Mouse (Mus musculus) liver, embryonic 14.5 days (tissue): ENCODE results near the gene Stpg4. TPM values are rescaled to one million over a fixed set of nuclear protein-coding genes. Genes with fewer than 3 reads are reported as not detected.
A peak's percentile ranks its signal among the peaks of the same experiment; 100 is the strongest.

Experiments used
- ATAC-seq: fragments of 200-750 bp; cut with Nextera tagmentation; 2 replicates; pipeline ENCODE4 v1.8.0; 2017; ENCODE audit warnings: moderate number of reproducible peaks, mild to moderate bottlenecking, moderate library complexity; ENCODE audit not compliant: insufficient read depth
- DNase-seq, 3 experiments: peaks; one replicate each; pipeline ENCODE4 v3.0.0-alpha.2; 2012 to 2013; ENCODE audit warnings: low read depth in 3 of 3, low spot score in 3 of 3
- H3K27ac ChIP-seq: fragments of 300-500 bp; sonication (generic); 2 replicates; pipeline ENCODE4 v1.5.1; 2014; ENCODE audit warnings: moderate library complexity, mild to moderate bottlenecking, control low read depth, inconsistent platforms
- H3K27me3 ChIP-seq: fragments of 300-500 bp; sonication (generic); 2 replicates; pipeline ENCODE4 v1.6.1; 2014; ENCODE audit warnings: mild to moderate bottlenecking, low read length, moderate library complexity; ENCODE audit not compliant: control insufficient read depth, insufficient read depth
- H3K36me3 ChIP-seq: fragments of 300-500 bp; sonication (generic); replicated peaks from 2 replicates; pipeline ENCODE4 v1.6.1; 2014; ENCODE audit warnings: low read depth; ENCODE audit not compliant: control insufficient read depth, insufficient read depth
- H3K4me1 ChIP-seq, 2 experiments: fragments of 200-500 bp in 1 of 2; fragments of 300-500 bp in 1 of 2; sonication (generic) in 1 of 2; replicated peaks; 2 replicates each; pipeline ENCODE4 v1.6.1; 2012 to 2014; ENCODE audit warnings: antibody characterized with exemption in 1 of 2, inconsistent platforms in 1 of 2, low read length in 1 of 2; ENCODE audit not compliant: control insufficient read depth in 2 of 2, insufficient read depth in 2 of 2
- H3K4me2 ChIP-seq: fragments of 300-500 bp; sonication (generic); 2 replicates; pipeline ENCODE4 v1.6.1; 2014; ENCODE audit warnings: low read depth, mild to moderate bottlenecking, control low read depth, moderate library complexity
- H3K4me3 ChIP-seq, 2 experiments: fragments of 200-500 bp in 1 of 2; fragments of 300-500 bp in 1 of 2; sonication (generic) in 1 of 2; 2 replicates each; pipeline ENCODE4 v1.5.1; 2012 to 2014; ENCODE audit warnings: low read depth in 2 of 2, low read length in 2 of 2, mild to moderate bottlenecking in 2 of 2, control low read depth in 1 of 2, inconsistent platforms in 1 of 2, moderate library complexity in 1 of 2; ENCODE audit not compliant: insufficient read depth in 1 of 2
- H3K9ac ChIP-seq: fragments of 300-500 bp; sonication (generic); replicated peaks from 2 replicates; pipeline ENCODE4 v1.6.1; 2014; ENCODE audit warnings: mild to moderate bottlenecking, control low read depth, moderate library complexity
- H3K9me3 ChIP-seq: fragments of 300-500 bp; sonication (generic); 2 replicates; pipeline ENCODE4 v1.6.1; 2016; ENCODE audit warnings: low read length, mixed read lengths; ENCODE audit not compliant: control insufficient read depth
- CTCF ChIP-seq: IDR thresholded peaks from 2 replicates; pipeline ENCODE4 v1.5.1; 2016; ENCODE audit warnings: antibody characterized with exemption, low read depth, control low read depth
- EP300 ChIP-seq: IDR thresholded peaks from 2 replicates; pipeline ENCODE4 v1.6.1; 2016; ENCODE audit warnings: antibody characterized with exemption, low read depth
- WGBS: fragments of 180-500 bp; shearing (Covaris S2); extraction: QIAGEN DNeasy Blood & Tissue Kit; methylation state at CpG from one replicate; pipeline ENCODE4 v1.1.7; 2014; ENCODE audit not compliant: insufficient replicate concordance; 5-methylcytosine and 5-hydroxymethylcytosine counted together
- polyA plus RNA-seq, 2 experiments: library from polyadenylated mRNA; depleted of rRNA in 1 of 2; stranded (reverse) in 1 of 2; unstranded in 1 of 2; fragments of >200 nt; fragmentation: Nextera tagmentation in 1 of 2; extraction: Ambion mirVana in 1 of 2; gene quantifications; 2 replicates each; pipeline versions ENCODE4 v1.2.1 to v1.2.3; 2012 to 2014

Stpg4 gene
- polyA plus RNA-seq, 2 experiments, result not detected

- WGBS, result 10% methylated on average over 8 of the region's 8 CpGs
- no peaks in the 10 kb centered on the region for H3K27me3 ChIP-seq
- no peaks in the 10 kb centered on the region for H3K9me3 ChIP-seq
- H3K36me3 ChIP-seq, result no peaks in the 10 kb centered on the region
- H3K9ac ChIP-seq, result no peak overlapping the region
- H3K27ac ChIP-seq, result no peak overlapping the region
- peak; percentile 38 to 54 (median 46) for DNase-seq
- TF ChIP-seq CTCF, result peak; percentile 19; the same call in 1 of the 2 replicates
- TF ChIP-seq EP300, result no peak
- no peak overlapping the region for H3K4me3 ChIP-seq
- H3K4me1 ChIP-seq, result peaks cover 5 to 15% of the 10 kb centered on the region in 2 experiments; a peak in 3 of 4 replicates
- H3K4me2 ChIP-seq, result no peak overlapping the region
- ATAC-seq, result peak; percentile 82
Measured at GRCm38 (mm10) chr17:87365268-87365667, 62.3 kb downstream of the Stpg4 start.

- 85% methylated on average over 15 of the region's 15 CpGs for WGBS
- no peak for ATAC-seq
Measured at GRCm38 (mm10) chr17:87364108-87364507, 63.4 kb downstream of the Stpg4 start.

DNA sequence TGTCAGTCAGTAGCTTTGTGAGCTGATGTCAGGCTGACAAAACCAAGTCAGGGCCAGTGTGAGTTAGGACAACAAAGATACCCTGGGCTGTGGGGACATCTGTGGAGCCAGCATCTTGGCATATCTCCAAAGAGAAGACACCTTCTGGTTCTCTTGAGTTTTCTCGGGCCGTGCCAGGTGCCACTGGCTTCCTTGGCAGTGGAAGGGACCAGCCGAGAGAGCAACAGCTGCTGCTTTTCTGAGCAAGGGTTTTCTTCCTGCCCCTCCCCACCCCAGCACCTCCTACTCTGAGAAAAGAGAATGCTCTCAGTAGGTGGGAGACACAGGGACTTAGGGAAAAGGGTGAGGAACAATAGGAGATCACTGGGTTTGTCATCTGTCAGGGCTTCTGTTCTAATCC is 66.4 kb downstream of the Stpg4 start:
- TF ChIP-seq CTCF (no peak), EP300 (no peak)
- DNase-seq (no peak), ATAC-seq (no peak)
- Histone ChIP-seq H3K4me1 (peaks cover 5 to 15% of the 10 kb centered on the region in 2 experiments; a peak in 3 of 4 replicates), H3K27me3 (no peaks in the 10 kb centered on the region), H3K4me2 (no peak overlapping the region), H3K4me3 (no peak overlapping the region), H3K9ac (no peak overlapping the region), H3K9me3 (no peaks in the 10 kb centered on the region), H3K27ac (no peak overlapping the region), H3K36me3 (no peaks in the 10 kb centered on the region)
- WGBS, result 90% methylated on average over 3 of the region's 3 CpGs

More at GRCm38 (mm10) chr17:87364108-87364507, 63.4 kb downstream of the Stpg4 start:
- no peak for TF ChIP-seq CTCF
- no peak for TF ChIP-seq EP300
- no peak for DNase-seq
- H3K36me3 ChIP-seq, result no peaks in the 10 kb centered on the region
- no peak overlapping the region for H3K27ac ChIP-seq
- no peak overlapping the region for H3K4me2 ChIP-seq
- H3K9ac ChIP-seq, result no peak overlapping the region
- no peak overlapping the region for H3K4me3 ChIP-seq
- H3K4me1 ChIP-seq, result peaks cover 5 to 15% of the 10 kb centered on the region in 2 experiments; a peak in 3 of 4 replicates
- H3K9me3 ChIP-seq, result no peaks in the 10 kb centered on the region
- no peaks in the 10 kb centered on the region for H3K27me3 ChIP-seq

- no peak overlapping the region for H3K4me2 ChIP-seq
- 74% methylated on average over 9 of the region's 9 CpGs for WGBS
- no peak for TF ChIP-seq EP300
- no peak for TF ChIP-seq CTCF
- DNase-seq (no peak), ATAC-seq (no peak)
- H3K9me3 ChIP-seq, result no peaks in the 10 kb centered on the region
- no peaks in the 10 kb centered on the region for H3K27me3 ChIP-seq
- H3K4me3 ChIP-seq, result no peak overlapping the region
- no peak overlapping the region for H3K27ac ChIP-seq
- peaks cover 0 to 8% of the 10 kb centered on the region in 2 experiments; a peak in 2 of 4 replicates for H3K4me1 ChIP-seq
- no peak overlapping the region for H3K9ac ChIP-seq
- H3K36me3 ChIP-seq, result no peaks in the 10 kb centered on the region
Measured at GRCm38 (mm10) chr17:87357506-87357905, 70.0 kb downstream of the Stpg4 start.

DNA sequence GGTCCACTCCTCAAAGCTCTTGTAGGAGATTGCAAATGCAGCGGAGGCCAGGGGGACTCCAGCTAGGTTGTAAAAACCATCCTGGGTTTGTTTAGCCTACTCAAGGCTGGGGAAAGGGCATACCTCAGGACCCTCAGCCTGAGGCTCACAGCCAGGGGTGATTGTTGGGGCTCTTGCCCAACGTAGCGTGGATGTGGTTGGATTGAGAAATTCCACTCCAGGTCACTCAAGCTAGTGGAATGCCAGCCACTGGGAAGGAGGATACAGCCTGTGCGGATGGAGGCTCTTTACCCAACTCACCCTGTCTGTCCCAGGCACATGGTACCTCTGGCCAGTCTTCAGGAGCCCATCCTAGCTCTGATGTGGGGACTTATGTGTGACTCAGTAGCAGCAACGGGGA is 71.3 kb downstream of the Stpg4 start:
- Histone ChIP-seq H3K9ac (no peak overlapping the region), H3K4me2 (no peak overlapping the region), H3K27ac (no peak overlapping the region), H3K9me3 (no peaks in the 10 kb centered on the region), H3K4me3 (no peak overlapping the region), H3K36me3 (no peaks in the 10 kb centered on the region), H3K27me3 (no peaks in the 10 kb centered on the region), H3K4me1 (peaks cover 0 to 14% of the 10 kb centered on the region in 2 experiments; a peak in 2 of 4 replicates)
- ATAC-seq (no peak), DNase-seq (no peak)
- TF ChIP-seq CTCF, result no peak
- no peak for TF ChIP-seq EP300
- WGBS, result 84% methylated on average over 5 of the region's 5 CpGs
